Mouse (Mus musculus) CH12.LX (cell line): ENCODE results near the gene Rbak. TPM values are rescaled to one million over a fixed set of nuclear protein-coding genes. Genes with fewer than 3 reads are reported as not detected.

Experiments used
- DNase-seq: peaks from one replicate; pipeline ENCODE4 v3.0.0-alpha.2; 2013; ENCODE audit errors: extremely low read depth
- H3K27ac ChIP-seq: 2 replicates; pipeline ENCODE4 v1.5.1; 2012; ENCODE audit warnings: low read depth, mild to moderate bottlenecking, control low read depth, moderate library complexity; ENCODE audit not compliant: insufficient read depth
- H3K27me3 ChIP-seq: replicated peaks from 2 replicates; pipeline ENCODE3; 2012; ENCODE audit warnings: inconsistent platforms
- H3K36me3 ChIP-seq, 2 experiments: replicated peaks in 1 of 2; 2 replicates each; pipeline versions ENCODE3 to v1.6.1; 2012; ENCODE audit warnings: inconsistent platforms in 1 of 2, low read length in 1 of 2, mild to moderate bottlenecking in 1 of 2, mixed read lengths in 1 of 2, moderate library complexity in 1 of 2; ENCODE audit not compliant: control insufficient read depth in 1 of 2, insufficient read depth in 1 of 2
- H3K4me1 ChIP-seq, 2 experiments: 2 replicates each; pipeline ENCODE4 v1.6.1; 2012; ENCODE audit warnings: inconsistent platforms in 1 of 2, moderate library complexity in 1 of 2; ENCODE audit not compliant: insufficient read depth in 2 of 2, control insufficient read depth in 1 of 2
- H3K4me2 ChIP-seq: 2 replicates; pipeline ENCODE4 v1.6.1; 2012; ENCODE audit warnings: low read depth, mild to moderate bottlenecking, control low read depth; ENCODE audit not compliant: poor library complexity, insufficient read depth, severe bottlenecking
- H3K4me3 ChIP-seq, 3 experiments: fragments of 150-350 bp in 1 of 3; sonication (generic) in 1 of 3; replicated peaks in 1 of 3; 2 replicates each; pipeline versions ENCODE3 to v1.5.1; 2011 to 2012; ENCODE audit warnings: low read depth in 2 of 3, low read length in 2 of 3, mild to moderate bottlenecking in 2 of 3, moderate library complexity in 2 of 3, control low read depth in 1 of 3, improper control_type of control experiment in 1 of 3, inconsistent platforms in 1 of 3, mixed read lengths in 1 of 3; ENCODE audit not compliant: poor library complexity in 1 of 3
- H3K79me2 ChIP-seq: replicated peaks from 2 replicates; pipeline ENCODE4 v1.6.1; 2012; ENCODE audit warnings: mild to moderate bottlenecking, moderate library complexity; ENCODE audit not compliant: control insufficient read depth, poor library complexity, insufficient read depth, severe bottlenecking; ENCODE audit errors: extremely low read depth
- H3K9ac ChIP-seq: 2 replicates; pipeline ENCODE4 v1.6.1; 2012; ENCODE audit warnings: low read depth, mild to moderate bottlenecking, control low read depth, moderate library complexity; ENCODE audit not compliant: insufficient read depth
- H3K9me3 ChIP-seq: replicated peaks from 2 replicates; pipeline ENCODE3; 2012; ENCODE audit warnings: low read length, inconsistent platforms, mixed read lengths
- CHD1 ChIP-seq: IDR thresholded peaks from 2 replicates; pipeline ENCODE4 v1.6.1; 2012; ENCODE audit warnings: low read depth, low read length, improper control_type of control experiment, inconsistent platforms
- E2F4 ChIP-seq: IDR thresholded peaks from 2 replicates; pipeline ENCODE4 v1.6.1; 2011; ENCODE audit warnings: low read depth, low read length, improper control_type of control experiment; ENCODE audit not compliant: insufficient replicate concordance
- ELF1 ChIP-seq: IDR thresholded peaks from 2 replicates; pipeline ENCODE4 v1.6.1; 2014; ENCODE audit warnings: low read depth, mild to moderate bottlenecking, inconsistent platforms, low read length, improper control_type of control experiment
- EP300 ChIP-seq: IDR thresholded peaks from 2 replicates; pipeline ENCODE4 v1.6.1; 2011; ENCODE audit warnings: low read length, improper control_type of control experiment
- ETS1 ChIP-seq: conservative IDR thresholded peaks from 2 replicates; pipeline ENCODE4 v1.6.1; 2012; ENCODE audit warnings: low read depth, mild to moderate bottlenecking, inconsistent platforms, low read length, improper control_type of control experiment, moderate library complexity
- GABPA ChIP-seq: IDR thresholded peaks from 2 replicates; pipeline ENCODE4 v1.6.1; 2012; ENCODE audit warnings: low read depth, low read length, improper control_type of control experiment, inconsistent platforms; ENCODE audit not compliant: insufficient replicate concordance
- IRF4 ChIP-seq: IDR thresholded peaks from 2 replicates; pipeline ENCODE4 v1.6.1; 2014; ENCODE audit warnings: low read depth, mild to moderate bottlenecking, inconsistent platforms, low read length, improper control_type of control experiment
- JUN ChIP-seq: IDR thresholded peaks from 2 replicates; pipeline ENCODE4 v1.6.1; 2011; ENCODE audit warnings: low read depth, mild to moderate bottlenecking, low read length, improper control_type of control experiment, moderate library complexity; ENCODE audit not compliant: insufficient read depth
- JUND ChIP-seq: conservative IDR thresholded peaks from 2 replicates; pipeline ENCODE4 v1.6.1; 2011; ENCODE audit warnings: low read depth, low read length, improper control_type of control experiment
- KAT2A ChIP-seq: IDR thresholded peaks from 2 replicates; pipeline ENCODE4 v1.6.1; 2012; ENCODE audit warnings: low read length, improper control_type of control experiment, inconsistent platforms; ENCODE audit not compliant: insufficient replicate concordance
- MAFK ChIP-seq: IDR thresholded peaks from 2 replicates; pipeline ENCODE4 v1.6.1; 2011; ENCODE audit warnings: low read length, improper control_type of control experiment; ENCODE audit not compliant: insufficient replicate concordance
- MAX ChIP-seq: IDR thresholded peaks from 2 replicates; pipeline ENCODE4 v1.6.1; 2011; ENCODE audit warnings: low read length, improper control_type of control experiment
- MAZ ChIP-seq: IDR thresholded peaks from 2 replicates; pipeline ENCODE4 v1.6.1; 2012; ENCODE audit warnings: low read depth, mild to moderate bottlenecking, inconsistent platforms, low read length, improper control_type of control experiment, moderate library complexity
- MXI1 ChIP-seq: IDR thresholded peaks from 2 replicates; pipeline ENCODE4 v1.6.1; 2011; ENCODE audit warnings: mild to moderate bottlenecking, low read depth, low read length, improper control_type of control experiment
- POLR2AphosphoS2 ChIP-seq: IDR thresholded peaks from 2 replicates; pipeline ENCODE4 v1.6.1; 2011; ENCODE audit warnings: low read depth, low read length, improper control_type of control experiment
- RCOR1 ChIP-seq: conservative IDR thresholded peaks from 2 replicates; pipeline ENCODE4 v1.6.1; 2012; ENCODE audit warnings: low read depth, mild to moderate bottlenecking, inconsistent platforms, low read length, improper control_type of control experiment
- SIN3A ChIP-seq: IDR thresholded peaks from 2 replicates; pipeline ENCODE4 v1.6.1; 2012; ENCODE audit warnings: low read length, improper control_type of control experiment, inconsistent platforms
- SMC3 ChIP-seq: IDR thresholded peaks from 2 replicates; pipeline ENCODE4 v1.6.1; 2011; ENCODE audit warnings: low read depth, low read length, improper control_type of control experiment
- TCF12 ChIP-seq: IDR thresholded peaks from 2 replicates; pipeline ENCODE4 v1.6.1; 2014; ENCODE audit warnings: low read depth, mild to moderate bottlenecking, inconsistent platforms, low read length, improper control_type of control experiment
- UBTF ChIP-seq: IDR thresholded peaks from 2 replicates; pipeline ENCODE4 v1.6.1; 2012; ENCODE audit warnings: low read depth, mild to moderate bottlenecking, inconsistent platforms, low read length, improper control_type of control experiment, moderate library complexity
- USF1 ChIP-seq: IDR thresholded peaks from 2 replicates; pipeline ENCODE4 v1.6.1; 2014; ENCODE audit warnings: low read depth, mild to moderate bottlenecking, inconsistent platforms, low read length, improper control_type of control experiment
- ZC3H11A ChIP-seq: IDR thresholded peaks from 2 replicates; pipeline ENCODE4 v1.6.1; 2012; ENCODE audit warnings: low read depth, mild to moderate bottlenecking, inconsistent platforms, low read length, improper control_type of control experiment
- ZKSCAN1 ChIP-seq: IDR thresholded peaks from 2 replicates; pipeline ENCODE4 v1.6.1; 2012; ENCODE audit warnings: low read depth, inconsistent platforms, low read length, improper control_type of control experiment, borderline replicate concordance
- ZNF384 ChIP-seq: IDR thresholded peaks from 2 replicates; pipeline ENCODE4 v1.6.1; 2012; ENCODE audit warnings: low read depth, low read length, improper control_type of control experiment, inconsistent platforms
- dilution Hi-C: fragments of 300-500 bp; cut with MboI; formaldehyde crosslinking; loops from 2 replicates; pipeline ENCODE4 v1.14.3; 2020; ENCODE audit warnings: low sequenced_read_pairs; ENCODE audit not compliant: extremely low pct_unique_long_range_greater_than_20kb, extremely low pct_ligation_motif_present
- in situ Hi-C: fragments of 300-500 bp; cut with MboI; formaldehyde crosslinking; loops from 3 replicates; pipeline ENCODE4 v1.14.3; 2019; ENCODE audit warnings: low sequenced_read_pairs, low pct_ligation_motif_present, low pct_unique_long_range_greater_than_20kb, mixed read lengths
- polyA plus RNA-seq: library from polyadenylated mRNA; unstranded; fragments of >175 nt; gene quantifications from 2 replicates; pipeline ENCODE4 v1.2.1, GENCODE M21; 2012; ENCODE audit warnings: low read depth; ENCODE audit not compliant: insufficient read length
- total RNA-seq, 2 experiments: library from RNA; depleted of rRNA; stranded (reverse); fragments of 300-350 nt in 1 of 2; fragments of >200 nt in 1 of 2; gene quantifications; 2 replicates each; pipeline ENCODE4 v1.2.3; 2012 to 2014

Rbak gene
- total and polyA plus RNA-seq, 3 experiments = 3.8 to 6.1 (median 4.9) TPM

DNA sequence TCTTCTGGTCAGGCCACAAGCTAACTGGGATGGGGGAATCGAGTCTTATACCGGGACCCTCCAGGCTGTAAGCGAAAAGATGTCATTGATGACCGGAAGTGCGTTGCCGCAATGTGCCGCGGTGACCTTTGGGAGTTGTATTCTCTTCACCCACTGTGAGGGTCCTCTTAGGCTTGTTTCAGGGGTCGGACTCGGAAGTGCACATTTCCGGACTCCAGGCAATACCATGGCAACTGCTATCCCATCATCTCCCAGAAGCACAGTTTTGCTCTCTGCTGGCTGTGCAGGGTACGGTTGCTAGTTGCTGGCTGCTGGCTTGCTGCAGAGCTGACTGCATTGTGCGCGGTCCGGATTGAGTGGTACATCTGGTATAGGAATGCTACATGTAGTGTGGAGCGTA is 51.5 kb downstream of the Rbak start:
- peaks cover 4% of the 10 kb centered on the region for H3K9me3 ChIP-seq
- H3K4me2 ChIP-seq = no peak overlapping the region
- TF ChIP-seq EP300 = no peak
- no peak for TF ChIP-seq TCF12
- no peak for TF ChIP-seq MAFK
- H3K27ac ChIP-seq = no peak overlapping the region
- peaks cover 5% of the 10 kb centered on the region for H3K27me3 ChIP-seq
- H3K4me3 ChIP-seq = no peak overlapping the region
- H3K9ac ChIP-seq = no peak overlapping the region
- H3K79me2 ChIP-seq = no peaks in the 10 kb centered on the region
- in situ Hi-C loops = no loop called here
- H3K36me3 ChIP-seq = no peaks in the 10 kb centered on the region
- H3K4me1 ChIP-seq = peaks cover 0 to 8% of the 10 kb centered on the region in 2 experiments; a peak in 2 of 4 replicates
- dilution Hi-C loops = no loop called here
- DNase-seq = no peak

DNA sequence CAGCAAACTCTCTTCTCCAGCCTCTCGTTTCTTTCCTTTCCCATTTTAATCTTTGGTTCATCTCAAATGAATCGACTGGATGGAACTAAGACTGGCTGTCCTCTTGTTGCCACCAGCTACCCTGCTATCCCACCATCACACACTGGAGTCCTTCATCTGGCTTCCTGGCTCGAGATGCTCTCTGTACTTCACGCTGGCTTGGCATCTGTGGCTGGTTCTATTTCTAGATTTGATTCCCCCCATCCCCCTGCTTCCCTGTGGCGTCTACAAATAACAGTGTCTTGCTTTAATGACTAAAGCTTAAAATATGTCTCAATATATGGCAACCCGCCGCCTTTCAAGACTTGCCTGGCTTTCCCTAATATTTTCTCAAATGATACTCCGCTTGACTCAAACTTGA is 52.7 kb downstream of the Rbak start:
- Histone ChIP-seq H3K9me3 (peaks cover 2% of the 10 kb centered on the region), H3K79me2 (no peaks in the 10 kb centered on the region), H3K27me3 (peaks cover 5% of the 10 kb centered on the region), H3K4me1 (peaks cover 0 to 5% of the 10 kb centered on the region in 2 experiments; a peak in 2 of 4 replicates), H3K36me3 (no peaks in the 10 kb centered on the region), H3K4me2 (no peak overlapping the region), H3K27ac (no peak overlapping the region), H3K9ac (no peak overlapping the region), H3K4me3 (no peak overlapping the region)
- TF ChIP-seq EP300 (no peak), SIN3A (no peak), MAFK (no peak), MAZ (no peak), ZNF384 (no peak), E2F4 (no peak), POLR2AphosphoS2 (no peak), MAX (no peak), KAT2A (no peak), JUND (no peak), ZC3H11A (no peak)
- in situ Hi-C loops = no loop called here
- no peak for DNase-seq
- dilution Hi-C loops = no loop called here

DNA sequence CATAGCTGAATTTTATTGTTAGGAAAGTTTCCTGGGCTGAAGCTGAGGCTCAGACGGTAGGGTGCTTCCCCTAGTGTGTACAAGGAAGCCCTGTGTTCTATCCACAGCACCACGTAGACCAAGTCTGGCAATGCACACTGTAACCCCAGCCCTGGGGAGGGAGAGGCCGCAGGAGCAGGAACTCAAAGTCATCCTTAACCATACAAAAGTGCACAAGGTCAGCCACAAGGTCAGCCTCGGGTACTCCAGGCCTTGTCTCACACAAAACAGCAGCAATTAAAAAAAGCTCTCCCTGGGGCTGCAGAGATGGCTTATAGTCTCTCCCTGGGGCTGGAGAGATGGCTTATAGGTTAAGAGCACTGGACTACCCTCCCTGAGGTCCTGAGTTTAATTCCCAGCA is 53.7 kb downstream of the Rbak start:
- peaks cover 2% of the 10 kb centered on the region for H3K9me3 ChIP-seq
- H3K4me3 ChIP-seq = no peak overlapping the region
- no peak overlapping the region for H3K9ac ChIP-seq
- peaks cover 0 to 4% of the 10 kb centered on the region in 2 experiments; a peak in 1 of 4 replicates for H3K4me1 ChIP-seq
- dilution Hi-C loops = no loop called here
- H3K79me2 ChIP-seq = no peaks in the 10 kb centered on the region
- peaks cover 5% of the 10 kb centered on the region for H3K27me3 ChIP-seq
- TF ChIP-seq ETS1 (no peak), USF1 (no peak), ZKSCAN1 (no peak), MAFK (no peak), IRF4 (no peak), ZNF384 (no peak), UBTF (no peak), JUN (no peak), EP300 (no peak), GABPA (no peak), RCOR1 (no peak), ZC3H11A (no peak), CHD1 (no peak), MXI1 (no peak), SMC3 (no peak), ELF1 (no peak), POLR2AphosphoS2 (no peak)
- DNase-seq = no peak
- in situ Hi-C loops = no loop called here
- no peak overlapping the region for H3K4me2 ChIP-seq
- H3K27ac ChIP-seq = no peak overlapping the region
- H3K36me3 ChIP-seq = no peaks in the 10 kb centered on the region
